Mouse (Mus musculus) urinary bladder, postnatal 14 days (tissue): ENCODE results near the gene Selenov.
"Not testable (repeated sequence)": the region's sequence is repeated elsewhere in the genome, so short reads cannot be mapped to it uniquely, and the experiment has no call there.

ENCODE experiments used
- DNase-seq: peaks from one replicate; pipeline ENCODE4 v3.0.0; 2021; ENCODE audit warnings: low spot score

Gene Selenov

GRCm38 (mm10) chr7:28294481-28294880, 3.5 kb upstream of the Selenov start:
- DNase-seq: peak; percentile 68

- no peak for DNase-seq
Observed at GRCm38 (mm10) chr7:28290165-28290564, 821 bp downstream of the Selenov start.

GRCm38 (mm10) chr7:28280630-28281029, 10.4 kb downstream of the Selenov start:
- no peak for DNase-seq

- DNase-seq: no peak
Observed at GRCm38 (mm10) chr7:28278279-28278652, 12.7 kb downstream of the Selenov start.

GRCm38 (mm10) chr7:28277615-28278278, 13.2 kb downstream of the Selenov start, which contains the start of gene Eid2b:
Gene Eid2b, plus strand, starts transcription at chr7:28277739.
- peak; percentile 95 for DNase-seq

GRCm38 (mm10) chr7:28277237-28277614, 13.8 kb downstream of the Selenov start:
- DNase-seq: no peak

GRCm38 (mm10) chr7:28271761-28272160, 19.2 kb downstream of the Selenov start:
- no peak for DNase-seq

GRCm38 (mm10) chr7:28269355-28269754, 21.6 kb downstream of the Selenov start:
- no peak for DNase-seq

GRCm38 (mm10) chr7:28268576-28268975, 22.4 kb downstream of the Selenov start:
- DNase-seq: no peak

- DNase-seq: peak; percentile 67
Observed at GRCm38 (mm10) chr7:28268042-28268531, 22.9 kb downstream of the Selenov start.

GRCm38 (mm10) chr7:28267129-28268041, 23.6 kb downstream of the Selenov start, which contains the start of gene Eid2:
Gene Eid2, plus strand, starts transcription at chr7:28267881.
- DNase-seq: peak; percentile 79

- no peak for DNase-seq
Observed at GRCm38 (mm10) chr7:28265391-28265790, 25.6 kb downstream of the Selenov start.

GRCm38 (mm10) chr7:28263786-28264185, 27.2 kb downstream of the Selenov start:
- DNase-seq: peak; percentile 80

GRCm38 (mm10) chr7:28262861-28263260, 28.1 kb downstream of the Selenov start:
- DNase-seq: no peak

GRCm38 (mm10) chr7:28255476-28255875, 35.5 kb downstream of the Selenov start:
- DNase-seq: no peak

GRCm38 (mm10) chr7:28254591-28254990, 36.4 kb downstream of the Selenov start:
- no peak for DNase-seq

GRCm38 (mm10) chr7:28251976-28252375, 39.0 kb downstream of the Selenov start:
- DNase-seq: no peak

- DNase-seq: no peak
Observed at GRCm38 (mm10) chr7:28248957-28249356, 42.0 kb downstream of the Selenov start.

GRCm38 (mm10) chr7:28243943-28244342, 47.0 kb downstream of the Selenov start:
- not testable (repeated sequence) for DNase-seq
